In genomic region chr5:146783300-146783699, GRCm38 (mm10) we compare ENCODE assay signal across 15 mouse cellular contexts. TPM values are rescaled to one million over a fixed set of nuclear protein-coding genes. Genes with fewer than 3 reads are reported as not detected.
A peak's percentile ranks its signal among the peaks of the same experiment; 100 is the strongest.
DNase-seq lines count a peak whose midpoint lies in the region; ATAC-seq and TF ChIP-seq lines count a peak whose summit lies in the region.
"Had no signal": no experiment of that assay in that cellular context is flagged by ENCODE, and none has a peak within 500 bp of the region (broad histone marks: within the 10 kb centered on the region; RNA-seq: fewer than 3 reads in every experiment).

No protein-coding gene starts in this region.

- H3K36me3 ChIP-seq in forebrain, embryonic 15.5 days: no peaks in the 10 kb centered on the region
- H3K36me3 ChIP-seq in forebrain, embryonic 11.5 days (ENCODE audit: control insufficient read depth, insufficient read depth, low read length): no peaks in the 10 kb centered on the region
- no peaks in the 10 kb centered on the region for H3K36me3 ChIP-seq in kidney, adult 2 months (ENCODE audit: control insufficient read depth, insufficient read depth, low read length)
- peaks cover 8% of the 10 kb centered on the region; the same call in 1 of the 2 replicates for H3K36me3 ChIP-seq in kidney, embryonic 15.5 days
- H3K36me3 ChIP-seq in spleen, adult 2 months (ENCODE audit: control insufficient read depth, insufficient read depth, low read length): peaks cover 1% of the 10 kb centered on the region; the same call in 1 of the 2 replicates
- H3K36me3 ChIP-seq: hindbrain, embryonic 12.5 days; lung, embryonic 15.5 days; neural tube, embryonic 12.5 days had no signal

- no peak overlapping the region for H3K9ac ChIP-seq in forebrain, embryonic 15.5 days (replicated peaks)
- H3K9ac ChIP-seq in forebrain, embryonic 11.5 days (ENCODE audit: low read length): no peak overlapping the region
- no peak overlapping the region for H3K9ac ChIP-seq in kidney, embryonic 15.5 days
- H3K9ac ChIP-seq: hindbrain, embryonic 12.5 days; lung, embryonic 15.5 days; neural tube, embryonic 12.5 days had no signal

- peak; percentile 62 for TF ChIP-seq CTCF in kidney, adult 2 months (conservative IDR thresholded peaks at IDR 0.05; ENCODE audit: insufficient read depth, insufficient read length, low read depth, low read length)
- no peak for TF ChIP-seq CTCF in spleen, adult 2 months (IDR thresholded peaks at IDR 0.05; ENCODE audit: extremely low read depth, insufficient read depth, insufficient read length, insufficient replicate concordance)

- no peak overlapping the region for H3K4me3 ChIP-seq in forebrain, embryonic 15.5 days
- no peak overlapping the region for H3K4me3 ChIP-seq in forebrain, embryonic 11.5 days (ENCODE audit: low read depth, low read length)
- H3K4me3 ChIP-seq in kidney, adult 2 months (ENCODE audit: insufficient read depth, low read depth, low read length): no peak overlapping the region
- no peak overlapping the region for H3K4me3 ChIP-seq in kidney, embryonic 15.5 days (replicated peaks)
- H3K4me3 ChIP-seq in spleen, adult 2 months (ENCODE audit: extremely low read depth, insufficient read depth, insufficient read length): no peak overlapping the region
- H3K4me3 ChIP-seq: forebrain, embryonic 10.5 days; hindbrain, embryonic 12.5 days; limb, embryonic 10.5 days; lung, embryonic 15.5 days; neural tube, embryonic 12.5 days had no signal

- WGBS in forebrain, embryonic 15.5 days: 83% methylated on average over 10 of the region's 10 CpGs
- 91% methylated on average over 10 of the region's 10 CpGs for WGBS in forebrain, embryonic 11.5 days
- WGBS in kidney, adult 2 months: 58% methylated on average over 10 of the region's 10 CpGs
- 84% methylated on average over 10 of the region's 10 CpGs for WGBS in kidney, embryonic 15.5 days
- 91% methylated on average over 10 of the region's 10 CpGs for WGBS in spleen, adult 2 months

- 0 out of 2 replicates have a peak, but pooled peaks have one; percentile 32 for ATAC-seq in forebrain, embryonic 15.5 days (replicated peaks)
- ATAC-seq in forebrain, embryonic 11.5 days (replicated peaks; ENCODE audit: low FRiP score): no peak
- no peak for ATAC-seq in kidney, embryonic 15.5 days (replicated peaks; ENCODE audit: low FRiP score)

- no peak for DNase-seq in forebrain, embryonic 11.5 days (ENCODE audit: low spot score)
- peak; percentile 71 for DNase-seq in kidney, adult 2 months
- no peak for DNase-seq in spleen, adult 2 months (ENCODE audit: low read depth in 1 of 2, low spot score in 2 of 2)
- no peak for DNase-seq in spleen, postnatal 4 days (ENCODE audit: low spot score in 2 of 2)
- no peak for DNase-seq in left cerebral cortex, adult 11 months (ENCODE audit: low spot score)
- DNase-seq: adrenal gland, adult 8-10 months; right cerebral cortex, postnatal 25 days had no signal

- H3K4me2 ChIP-seq in forebrain, embryonic 15.5 days (replicated peaks): no peak overlapping the region
- no peak overlapping the region for H3K4me2 ChIP-seq in forebrain, embryonic 11.5 days (ENCODE audit: low read depth, low read length, severe bottlenecking)
- no peak overlapping the region for H3K4me2 ChIP-seq in kidney, embryonic 15.5 days
- H3K4me2 ChIP-seq: hindbrain, embryonic 12.5 days; lung, embryonic 15.5 days; neural tube, embryonic 12.5 days had no signal

- H3K4me1 ChIP-seq in forebrain, embryonic 15.5 days: peaks cover 10% of the 10 kb centered on the region; the same call in 1 of the 2 replicates
- H3K4me1 ChIP-seq in forebrain, embryonic 11.5 days (replicated peaks; ENCODE audit: control insufficient read depth, insufficient read depth, low read length): no peaks in the 10 kb centered on the region
- H3K4me1 ChIP-seq in kidney, adult 2 months (ENCODE audit: control insufficient read depth, insufficient read depth, low read length): peaks cover 46% of the 10 kb centered on the region
- H3K4me1 ChIP-seq in kidney, embryonic 15.5 days: peaks cover 63% of the 10 kb centered on the region
- peaks cover 51% of the 10 kb centered on the region for H3K4me1 ChIP-seq in spleen, adult 2 months (ENCODE audit: control insufficient read depth, insufficient read depth, insufficient read length)
- H3K4me1 ChIP-seq: limb, embryonic 10.5 days had no signal

- no peak for TF ChIP-seq POLR2A in kidney, adult 2 months (IDR thresholded peaks at IDR 0.05; ENCODE audit: low read depth, low read length)
- TF ChIP-seq POLR2A in spleen, adult 2 months (IDR thresholded peaks at IDR 0.05; ENCODE audit: low read depth, low read length): no peak

- H3K27me3 ChIP-seq in forebrain, embryonic 15.5 days: no peaks in the 10 kb centered on the region
- no peaks in the 10 kb centered on the region for H3K27me3 ChIP-seq in forebrain, embryonic 11.5 days (ENCODE audit: control insufficient read depth, insufficient read depth, low read length)
- no peaks in the 10 kb centered on the region for H3K27me3 ChIP-seq in kidney, adult 2 months (replicated peaks; ENCODE audit: control insufficient read depth, insufficient read depth, low read length)
- no peaks in the 10 kb centered on the region for H3K27me3 ChIP-seq in kidney, embryonic 15.5 days
- H3K27me3 ChIP-seq in spleen, adult 2 months (ENCODE audit: control insufficient read depth, insufficient read depth, low read length): no peaks in the 10 kb centered on the region
- H3K27me3 ChIP-seq: hindbrain, embryonic 12.5 days; lung, embryonic 15.5 days; neural tube, embryonic 12.5 days had no signal

- no peaks in the 10 kb centered on the region for H3K9me3 ChIP-seq in forebrain, embryonic 15.5 days
- no peaks in the 10 kb centered on the region for H3K9me3 ChIP-seq in forebrain, embryonic 11.5 days (ENCODE audit: control insufficient read depth, low read length)
- H3K9me3 ChIP-seq in kidney, embryonic 15.5 days (replicated peaks): no peaks in the 10 kb centered on the region
- H3K9me3 ChIP-seq: forebrain, embryonic 10.5 days; G1E; hindbrain, embryonic 12.5 days; limb, embryonic 10.5 days; lung, embryonic 15.5 days; neural tube, embryonic 12.5 days had no signal

- H3K27ac ChIP-seq in forebrain, embryonic 15.5 days (replicated peaks): no peak overlapping the region
- no peak overlapping the region for H3K27ac ChIP-seq in forebrain, embryonic 11.5 days (ENCODE audit: low read depth, low read length)
- no peak overlapping the region for H3K27ac ChIP-seq in kidney, adult 2 months (ENCODE audit: insufficient read depth, low read depth, low read length)
- no peak overlapping the region for H3K27ac ChIP-seq in kidney, embryonic 15.5 days
- H3K27ac ChIP-seq in spleen, adult 2 months (ENCODE audit: insufficient read depth, low read length): peak overlapping the region; percentile 46; the same call in 1 of the 2 replicates
- H3K27ac ChIP-seq: forebrain, embryonic 10.5 days; hindbrain, embryonic 12.5 days; limb, embryonic 10.5 days; lung, embryonic 15.5 days; neural tube, embryonic 12.5 days had no signal

RNA-seq across cellular contexts. Expression of gene Usp12, which starts 11.5 kb away (rescaled TPM):
- polyA plus RNA-seq in forebrain, embryonic 15.5 days (2015; fragmentation: Nextera tagmentation; extraction: Ambion mirVana): 14.9 and 16.5 TPM in 2 replicates
- 10.4 and 13.1 TPM in 2 replicates for polyA plus RNA-seq in forebrain, embryonic 11.5 days (2014; fragmentation: Nextera tagmentation; extraction: Ambion mirVana)
- 15.8 and 18.9 TPM in 2 replicates for polyA plus RNA-seq in kidney, adult 2 months (2012; rRNA removed)
- 21.2 and 21.7 TPM in 2 replicates for polyA plus RNA-seq in kidney, embryonic 15.5 days (2015; fragmentation: Nextera tagmentation; extraction: Ambion mirVana)
- 14.0 and 14.3 TPM in 2 replicates for polyA plus RNA-seq in spleen, adult 2 months (2012; rRNA removed)

RNA-seq across cellular contexts. Expression of gene Rpl21, which starts 49.4 kb away (rescaled TPM):
- 358 and 359 TPM in 2 replicates for polyA plus RNA-seq in forebrain, embryonic 15.5 days (2015; fragmentation: Nextera tagmentation; extraction: Ambion mirVana)
- polyA plus RNA-seq in forebrain, embryonic 11.5 days (2014; fragmentation: Nextera tagmentation; extraction: Ambion mirVana): 440 and 469 TPM in 2 replicates
- 54.5 and 98.3 TPM in 2 replicates for polyA plus RNA-seq in kidney, adult 2 months (2012; rRNA removed)
- polyA plus RNA-seq in kidney, embryonic 15.5 days (2015; fragmentation: Nextera tagmentation; extraction: Ambion mirVana): 549 and 599 TPM in 2 replicates
- polyA plus RNA-seq in spleen, adult 2 months (2012; rRNA removed): 54.0 and 59.1 TPM in 2 replicates
